25 mouse cellular contexts compared by ENCODE assay signal in genomic region chr13:112818125-112818524, GRCm38 (mm10).
"Had no signal": no experiment of that assay in that cellular context is flagged by ENCODE, and none has a peak within 500 bp of the region (broad histone marks: within the 10 kb centered on the region; RNA-seq: fewer than 3 reads in every experiment).

No protein-coding gene starts in this region.

- H3K27me3 ChIP-seq: heart, embryonic 12.5 days; hindbrain, embryonic 12.5 days; intestine, embryonic 15.5 days; limb, embryonic 12.5 days had no signal

- DNase-seq: gastrocnemius, adult 2 months; gastrocnemius, postnatal 10 days; gastrocnemius, postnatal 25 days; heart, adult 18-20 months; heart, postnatal 10 days; heart, postnatal 4 days; kidney, adult 18-20 months; kidney, adult 8-10 months; kidney, postnatal 10 days; kidney, postnatal 25 days; kidney, postnatal 4 days; liver had no signal

- H3K36me3 ChIP-seq: heart, embryonic 10.5 days; heart, embryonic 12.5 days; hindbrain, embryonic 10.5 days; hindbrain, embryonic 12.5 days; intestine, embryonic 15.5 days; limb, embryonic 10.5 days; limb, embryonic 12.5 days had no signal

- H3K9ac ChIP-seq: heart, embryonic 12.5 days; hindbrain, embryonic 12.5 days; hindbrain, embryonic 14.5 days; intestine, embryonic 15.5 days; limb, embryonic 12.5 days had no signal

- H3K4me1 ChIP-seq: hindbrain, embryonic 10.5 days; hindbrain, embryonic 12.5 days; intestine, embryonic 15.5 days; limb, embryonic 10.5 days; limb, embryonic 12.5 days had no signal

- H3K4me3 ChIP-seq: gastrocnemius, adult 2 months; heart, embryonic 10.5 days; heart, embryonic 12.5 days; hindbrain, embryonic 10.5 days; hindbrain, embryonic 12.5 days; intestine, embryonic 15.5 days; layer of hippocampus, adult 2 months; left cerebral cortex, adult 2 months; limb, embryonic 10.5 days; limb, embryonic 12.5 days had no signal

- H3K27ac ChIP-seq: heart, embryonic 10.5 days; hindbrain, embryonic 10.5 days; hindbrain, embryonic 12.5 days; hindbrain, embryonic 14.5 days; intestine, embryonic 15.5 days; layer of hippocampus, adult 2 months; left cerebral cortex, adult 2 months; limb, embryonic 10.5 days; limb, embryonic 12.5 days had no signal

- ATAC-seq: hindbrain, embryonic 16.5 days; inflammation-experienced regulatory T-cells, adult 6 months; intestine, embryonic 15.5 days; intestine, postnatal 0 days had no signal

- H3K4me2 ChIP-seq: heart, embryonic 12.5 days; hindbrain, embryonic 12.5 days; hindbrain, embryonic 14.5 days; intestine, embryonic 15.5 days; limb, embryonic 12.5 days had no signal

- H3K9me3 ChIP-seq: heart, embryonic 10.5 days; heart, embryonic 12.5 days; hindbrain, embryonic 10.5 days; hindbrain, embryonic 12.5 days; intestine, embryonic 15.5 days; limb, embryonic 10.5 days; limb, embryonic 12.5 days had no signal
